Mouse (Mus musculus) cerebellum, postnatal 14 days (tissue): ENCODE results near the gene Atxn7l3.

Experiments
- DNase-seq, 2 experiments: peaks; one replicate each; pipeline ENCODE4 v3.0.0; 2021; ENCODE audit warnings: mixed read lengths in 2 of 2

Gene Atxn7l3

GRCm38 (mm10) chr11:102263211-102263610 is 33.2 kb downstream of the Atxn7l3 start:
- peak; percentile 62 to 72 for DNase-seq

- no peak for DNase-seq
Observed at GRCm38 (mm10) chr11:102258521-102258920, 37.9 kb downstream of the Atxn7l3 start.

GRCm38 (mm10) chr11:102258095-102258494 is 38.3 kb downstream of the Atxn7l3 start:
- no peak for DNase-seq

GRCm38 (mm10) chr11:102257514-102257913 is 38.9 kb downstream of the Atxn7l3 start:
- peak in 1 of 2 experiments; percentile 60 for DNase-seq

- DNase-seq, result no peak
Observed at GRCm38 (mm10) chr11:102249351-102250090, 46.9 kb downstream of the Atxn7l3 start.

- peak; percentile 98 for DNase-seq
Observed at GRCm38 (mm10) chr11:102248630-102249230, 47.7 kb downstream of the Atxn7l3 start, which contains the start of gene BC030867. TSS of gene BC030867 (plus strand) at chr11:102248882.

GRCm38 (mm10) chr11:102246871-102247270 is 49.6 kb downstream of the Atxn7l3 start:
- no peak for DNase-seq

- no peak for DNase-seq
Observed at GRCm38 (mm10) chr11:102246273-102246635, 50.2 kb downstream of the Atxn7l3 start.

GRCm38 (mm10) chr11:102245581-102246272 is 50.7 kb downstream of the Atxn7l3 start:
- no peak for DNase-seq

GRCm38 (mm10) chr11:102244926-102245449 is 51.4 kb downstream of the Atxn7l3 start:
- DNase-seq, result peak; percentile 57 to 62

- DNase-seq, result no peak
Observed at GRCm38 (mm10) chr11:102241874-102242273, 54.6 kb downstream of the Atxn7l3 start.

- no peak for DNase-seq
Observed at GRCm38 (mm10) chr11:102241246-102241645, 55.2 kb downstream of the Atxn7l3 start.

GRCm38 (mm10) chr11:102240636-102241035 is 55.8 kb downstream of the Atxn7l3 start:
- DNase-seq, result no peak
